Mouse (Mus musculus) stomach, embryonic 15.5 days (tissue): ENCODE measurements around the gene Cept1. TPM values are rescaled to one million over a fixed set of nuclear protein-coding genes. Genes with fewer than 3 reads are reported as not detected.
"Not testable (repeated sequence)": the region's sequence is repeated elsewhere in the genome, so short reads cannot be mapped to it uniquely, and the experiment has no call there.

ENCODE experiments used
- ATAC-seq: fragments of 200-750 bp; cut with Nextera tagmentation; 2 replicates; pipeline ENCODE4 v1.8.0; 2017; ENCODE audit warnings: low read depth, moderate number of reproducible peaks, moderate TSS enrichment; ENCODE audit not compliant: insufficient read depth, low FRiP score
- H3K27ac ChIP-seq: fragments of 300-500 bp; sonication (generic); 2 replicates; pipeline ENCODE4 v1.5.1; 2015; ENCODE audit warnings: mild to moderate bottlenecking, inconsistent platforms
- H3K27me3 ChIP-seq: fragments of 300-500 bp; sonication (generic); replicated peaks from 2 replicates; pipeline ENCODE4 v1.6.1; 2015; ENCODE audit warnings: inconsistent platforms
- H3K36me3 ChIP-seq: fragments of 300-500 bp; sonication (generic); 2 replicates; pipeline ENCODE4 v1.6.1; 2015; ENCODE audit warnings: inconsistent platforms
- H3K4me1 ChIP-seq: fragments of 300-500 bp; sonication (generic); 2 replicates; pipeline ENCODE4 v1.6.1; 2015; ENCODE audit warnings: inconsistent platforms
- H3K4me2 ChIP-seq: fragments of 300-500 bp; sonication (generic); 2 replicates; pipeline ENCODE4 v1.6.1; 2015; ENCODE audit warnings: mild to moderate bottlenecking, inconsistent platforms
- H3K4me3 ChIP-seq: fragments of 300-500 bp; sonication (generic); replicated peaks from 2 replicates; pipeline ENCODE4 v1.5.1; 2015; ENCODE audit warnings: inconsistent platforms
- H3K9ac ChIP-seq: fragments of 300-500 bp; sonication (generic); 2 replicates; pipeline ENCODE4 v1.6.1; 2015; ENCODE audit warnings: inconsistent platforms
- H3K9me3 ChIP-seq: fragments of 300-500 bp; sonication (generic); 2 replicates; pipeline ENCODE4 v1.6.1; 2016; ENCODE audit warnings: inconsistent platforms
- WGBS: fragments of 180-500 bp; shearing (Covaris S2); methylation state at CpG from one replicate; pipeline ENCODE4 v1.1.7; 2015; 5-methylcytosine and 5-hydroxymethylcytosine counted together
- polyA plus RNA-seq: library from polyadenylated mRNA; unstranded; fragments of >200 nt; fragmentation: Nextera tagmentation; extraction: Ambion mirVana; gene quantifications from 2 replicates; pipeline ENCODE4 v1.2.1, GENCODE M21; 2015

Gene Cept1
- 60.8 and 61.4 TPM in 2 replicates for polyA plus RNA-seq

DNA sequence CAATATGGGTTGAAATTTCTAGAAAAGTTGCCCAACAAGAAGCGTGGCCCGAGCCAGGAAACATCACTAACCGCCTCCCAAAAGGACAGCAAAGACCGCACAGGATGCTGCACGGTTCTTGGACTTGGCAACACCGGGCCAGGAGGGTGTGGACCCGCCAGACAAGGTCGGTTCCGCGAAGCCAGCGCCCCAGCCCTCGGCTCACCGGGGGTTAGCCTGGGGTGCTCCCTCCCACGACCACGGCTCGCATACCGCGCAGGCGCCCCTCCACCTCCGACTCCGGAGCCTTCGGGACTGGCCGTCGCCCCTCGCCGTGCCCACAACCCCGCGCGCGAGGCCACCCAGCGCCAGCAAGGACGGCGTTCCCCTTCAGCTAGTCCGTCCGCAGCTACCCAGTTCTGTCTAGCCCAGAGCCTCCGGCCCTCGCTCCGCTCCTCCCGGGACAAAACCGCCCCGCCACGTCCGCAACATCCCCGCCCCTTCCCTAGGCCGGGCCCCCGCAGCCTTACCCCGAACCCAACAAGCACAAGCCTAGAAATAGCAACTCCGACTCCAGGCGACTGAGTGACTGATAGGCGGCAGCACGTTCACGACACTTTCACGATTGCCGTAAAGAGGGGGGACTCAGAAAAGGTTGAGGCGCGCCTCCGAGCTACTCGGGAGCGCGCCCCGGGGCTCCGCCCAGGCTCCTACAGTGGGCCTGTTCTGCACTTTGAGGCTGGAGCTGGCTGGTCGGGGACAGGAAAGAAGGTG lies at the start of gene Cept1, which contains the start of gene Dram2:
TSS of gene Cept1 (minus strand) at position 632 of the 753 bp plus-strand sequence.
TSS of gene Dram2 (plus strand) at position 628 of the 753 bp plus-strand sequence.
- peak within 1 kb of the TSS; percentile 51 for H3K4me2 ChIP-seq
- H3K36me3 ChIP-seq, result 0 out of 2 replicates have a peak, but pooled peaks cover 2% of the 10 kb centered on the region
- H3K27ac ChIP-seq, result peak within 1 kb of the TSS; percentile 99
- no peaks in the 10 kb centered on the region for H3K27me3 ChIP-seq
- peaks cover 7% of the 10 kb centered on the region; the same call in 1 of the 2 replicates for H3K4me1 ChIP-seq
- peak within 1 kb of the TSS; percentile 83 for H3K4me3 ChIP-seq
- peak; percentile 96 for ATAC-seq
- WGBS, result 0% methylated on average over 63 of the region's 63 CpGs
- peak within 1 kb of the TSS; percentile 87 for H3K9ac ChIP-seq
- no peaks in the 10 kb centered on the region for H3K9me3 ChIP-seq

DNA sequence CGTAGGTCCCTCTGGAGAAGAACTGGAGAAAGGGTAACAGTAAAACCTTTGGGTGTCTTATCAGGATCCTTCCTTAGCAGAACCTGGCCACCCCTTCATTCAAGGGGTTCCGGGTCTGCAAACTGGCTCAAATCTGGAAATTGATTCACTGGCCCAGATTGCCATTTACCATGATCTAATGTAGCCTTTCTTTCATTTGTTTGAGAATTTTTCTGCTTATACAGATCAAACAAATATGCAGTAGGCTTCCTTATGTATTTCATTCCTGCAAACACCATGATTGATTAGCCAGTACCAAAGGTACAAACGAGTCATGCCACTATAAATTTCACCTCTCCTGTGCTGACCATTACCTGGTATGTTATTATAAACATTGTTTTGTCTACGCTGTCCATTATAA lies 46.0 kb upstream of the Cept1 start:
- H3K9ac ChIP-seq, H3K27ac ChIP-seq, H3K4me3 ChIP-seq, H3K4me1 ChIP-seq, H3K27me3 ChIP-seq, H3K36me3 ChIP-seq, H3K4me2 ChIP-seq, ATAC-seq, H3K9me3 ChIP-seq: not testable (repeated sequence)
- 71% methylated on average over 4 of the region's 4 CpGs for WGBS

DNA sequence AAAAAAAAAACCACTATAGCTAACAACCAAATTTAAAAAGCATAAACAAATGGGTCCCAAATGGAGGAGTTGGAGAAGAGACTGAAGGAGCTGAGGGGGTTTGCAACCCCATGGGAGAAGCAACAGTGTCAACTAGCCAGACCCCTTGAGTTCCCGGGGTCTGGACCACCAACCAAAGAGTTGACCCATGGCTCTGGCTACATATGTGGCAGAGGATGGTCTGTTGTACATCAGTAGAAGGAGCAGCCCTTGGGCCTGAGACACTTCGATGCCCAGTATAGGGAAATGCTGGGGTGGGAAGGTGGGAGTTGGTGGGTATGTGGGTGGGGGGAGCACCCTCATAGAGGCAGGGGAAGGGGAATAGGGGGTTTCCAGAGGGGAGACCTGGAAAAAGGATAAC lies 31.7 kb upstream of the Cept1 start:
- H3K36me3 ChIP-seq, result no peaks in the 10 kb centered on the region
- H3K27me3 ChIP-seq, result no peaks in the 10 kb centered on the region
- ATAC-seq, result no peak
- H3K27ac ChIP-seq, result no peak overlapping the region
- no peaks in the 10 kb centered on the region for H3K4me1 ChIP-seq
- WGBS, result 88% methylated on average over 2 of the region's 2 CpGs
- no peak overlapping the region for H3K9ac ChIP-seq
- H3K9me3 ChIP-seq, result no peaks in the 10 kb centered on the region
- no peak overlapping the region for H3K4me2 ChIP-seq
- H3K4me3 ChIP-seq, result no peak overlapping the region

DNA sequence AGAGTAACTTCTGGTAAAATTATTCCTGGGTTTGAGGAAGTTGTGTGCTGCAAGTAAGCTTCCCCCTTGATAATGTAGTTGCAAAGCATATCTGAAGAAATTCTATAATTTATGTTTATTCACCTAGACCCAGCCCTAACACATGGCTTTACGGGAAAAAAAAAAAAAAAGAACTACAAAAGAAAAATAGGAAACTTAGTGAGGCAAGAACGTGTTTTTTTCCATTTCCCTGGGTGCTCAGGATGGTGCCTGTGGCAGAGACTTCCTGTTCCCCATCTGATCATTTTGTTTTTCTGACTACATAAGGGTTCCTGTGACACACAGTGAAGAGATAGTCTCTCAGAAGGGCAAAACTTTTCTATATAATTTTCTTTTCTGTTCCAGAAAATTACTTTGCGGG lies 25.6 kb upstream of the Cept1 start:
- Histone ChIP-seq H3K27ac (no peak overlapping the region), H3K4me3 (no peak overlapping the region), H3K9me3 (no peaks in the 10 kb centered on the region), H3K4me1 (no peaks in the 10 kb centered on the region), H3K9ac (no peak overlapping the region), H3K4me2 (no peak overlapping the region), H3K27me3 (no peaks in the 10 kb centered on the region), H3K36me3 (no peaks in the 10 kb centered on the region)
- no peak for ATAC-seq
- WGBS, result 81% methylated on average over 3 of the region's 3 CpGs

DNA sequence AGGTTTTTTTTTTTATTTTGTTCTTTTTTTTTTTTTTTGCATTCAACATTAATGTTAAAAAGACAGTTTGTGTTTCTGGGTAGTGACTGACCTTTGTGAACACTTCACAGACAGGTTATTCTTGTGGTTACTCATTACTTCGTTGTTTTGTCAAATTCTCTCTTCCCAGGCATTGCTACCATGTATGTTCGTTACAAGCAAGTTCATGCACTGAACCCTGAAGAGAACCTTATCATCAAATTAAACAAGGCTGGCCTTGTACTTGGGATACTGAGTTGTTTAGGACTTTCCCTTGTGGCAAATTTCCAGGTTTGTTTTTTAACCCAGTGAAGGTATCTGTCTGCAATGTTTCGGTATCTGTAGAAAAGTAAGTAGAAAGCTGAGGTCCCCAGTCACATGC lies 18.3 kb upstream of the Cept1 start:
- H3K9me3 ChIP-seq, result no peaks in the 10 kb centered on the region
- no peak overlapping the region for H3K4me3 ChIP-seq
- no peaks in the 10 kb centered on the region for H3K4me1 ChIP-seq
- no peaks in the 10 kb centered on the region for H3K27me3 ChIP-seq
- no peak overlapping the region for H3K27ac ChIP-seq
- WGBS, result 89% methylated on average over 3 of the region's 3 CpGs
- no peak overlapping the region for H3K9ac ChIP-seq
- no peak overlapping the region for H3K4me2 ChIP-seq
- ATAC-seq, result no peak
- no peaks in the 10 kb centered on the region for H3K36me3 ChIP-seq

DNA sequence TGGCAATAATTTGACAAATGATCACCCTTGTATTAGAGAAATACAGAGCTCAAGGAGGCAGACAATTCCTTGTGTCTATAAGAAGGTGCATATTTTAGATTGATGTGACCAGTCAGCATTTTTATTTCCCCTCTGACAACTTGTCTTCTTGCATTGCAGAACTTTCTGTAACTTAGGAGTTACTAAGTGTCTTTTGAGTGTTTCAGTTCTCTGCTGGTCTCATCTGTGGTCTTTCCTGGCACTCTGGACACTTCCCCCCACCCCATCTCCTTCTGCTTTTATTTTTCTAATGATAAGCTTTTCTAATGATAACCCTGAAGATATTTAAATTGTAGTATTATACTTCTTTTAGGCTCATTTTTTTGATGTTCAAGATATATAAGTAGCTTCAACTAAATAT lies 10.7 kb upstream of the Cept1 start:
- Histone ChIP-seq H3K9me3 (no peaks in the 10 kb centered on the region), H3K4me1 (no peaks in the 10 kb centered on the region), H3K4me3 (no peak overlapping the region), H3K9ac (no peak overlapping the region), H3K27me3 (no peaks in the 10 kb centered on the region), H3K36me3 (0 out of 2 replicates have a peak, but pooled peaks cover 3% of the 10 kb centered on the region), H3K4me2 (no peak overlapping the region), H3K27ac (no peak overlapping the region)
- no peak for ATAC-seq

DNA sequence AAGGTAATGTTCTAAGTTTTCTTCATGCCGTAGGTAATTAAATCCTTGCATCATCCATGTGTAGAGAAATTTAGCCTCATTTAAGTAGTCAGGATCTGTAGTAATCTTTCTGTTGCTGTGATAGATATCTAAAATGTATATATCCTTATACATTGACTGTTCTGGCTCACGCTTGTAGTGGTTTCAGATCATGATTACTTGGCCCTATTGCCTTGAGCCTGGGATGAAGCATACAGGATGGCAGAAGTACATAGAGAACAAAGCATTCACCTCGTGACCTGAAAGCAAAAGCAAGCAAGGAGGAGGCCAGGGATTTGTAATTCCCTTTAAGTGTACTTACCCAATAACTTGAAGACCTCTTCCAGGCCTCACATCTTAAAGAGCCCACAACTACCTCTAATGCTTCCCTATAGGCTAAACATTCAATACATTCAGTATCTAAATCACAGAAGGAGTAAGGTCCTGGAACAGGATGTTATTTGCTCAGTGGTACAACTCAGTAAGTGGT lies 8.2 kb upstream of the Cept1 start:
- Histone ChIP-seq H3K36me3 (0 out of 2 replicates have a peak, but pooled peaks cover 5% of the 10 kb centered on the region), H3K4me1 (no peaks in the 10 kb centered on the region), H3K9me3 (no peaks in the 10 kb centered on the region), H3K27me3 (no peaks in the 10 kb centered on the region), H3K4me2 (no peak overlapping the region), H3K27ac (no peak overlapping the region), H3K4me3 (no peak overlapping the region), H3K9ac (no peak overlapping the region)
- WGBS, result 90% methylated on average over 3 of the region's 3 CpGs
- ATAC-seq, result no peak

DNA sequence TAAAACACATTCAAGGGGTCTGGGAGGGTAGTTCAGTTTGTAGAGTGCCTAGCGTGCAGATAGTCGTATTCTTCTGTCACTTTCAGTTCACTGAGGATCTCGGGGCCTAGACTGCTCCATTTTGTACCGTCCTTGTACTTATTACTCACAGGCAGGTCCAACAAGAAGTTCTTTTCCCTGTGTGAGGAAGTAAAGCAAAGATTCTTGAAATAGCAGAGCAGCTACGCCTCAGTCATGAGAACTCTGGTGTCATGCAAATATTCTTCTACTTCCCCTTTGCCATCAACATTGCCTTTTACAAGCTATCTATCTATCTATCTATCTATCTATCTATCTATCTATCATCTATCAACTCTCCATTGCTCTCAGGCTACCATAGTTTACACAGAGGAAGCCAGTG lies 5.8 kb upstream of the Cept1 start:
- H3K9ac ChIP-seq, result no peak overlapping the region
- H3K36me3 ChIP-seq, result 0 out of 2 replicates have a peak, but pooled peaks cover 5% of the 10 kb centered on the region
- H3K27me3 ChIP-seq, result no peaks in the 10 kb centered on the region
- WGBS, result 87% methylated on average over 5 of the region's 5 CpGs
- H3K4me2 ChIP-seq, result no peak overlapping the region
- H3K27ac ChIP-seq, result no peak overlapping the region
- no peaks in the 10 kb centered on the region for H3K4me1 ChIP-seq
- no peaks in the 10 kb centered on the region for H3K9me3 ChIP-seq
- H3K4me3 ChIP-seq, result no peak overlapping the region
- no peak for ATAC-seq

DNA sequence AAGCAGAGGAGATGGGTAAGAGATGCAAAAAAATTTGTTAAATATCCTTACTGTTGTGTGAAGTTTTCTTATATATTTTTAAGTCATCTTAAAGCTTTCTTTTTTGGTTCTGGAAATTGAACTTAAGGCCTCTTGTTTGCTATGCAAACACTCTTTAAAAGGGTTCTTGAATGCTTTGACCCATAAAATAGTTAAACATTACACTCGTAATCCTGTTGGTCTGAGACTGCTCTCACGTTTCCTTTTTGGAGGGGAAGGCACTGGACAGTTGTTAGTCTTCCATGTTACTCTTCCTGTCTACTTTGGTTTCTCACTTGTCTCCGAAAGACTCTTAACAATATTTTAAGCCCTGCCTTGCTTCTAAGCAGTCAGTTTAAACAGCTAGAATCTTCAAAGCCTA lies 1.4 kb upstream of the Cept1 start:
- no peak overlapping the region for H3K9ac ChIP-seq

DNA sequence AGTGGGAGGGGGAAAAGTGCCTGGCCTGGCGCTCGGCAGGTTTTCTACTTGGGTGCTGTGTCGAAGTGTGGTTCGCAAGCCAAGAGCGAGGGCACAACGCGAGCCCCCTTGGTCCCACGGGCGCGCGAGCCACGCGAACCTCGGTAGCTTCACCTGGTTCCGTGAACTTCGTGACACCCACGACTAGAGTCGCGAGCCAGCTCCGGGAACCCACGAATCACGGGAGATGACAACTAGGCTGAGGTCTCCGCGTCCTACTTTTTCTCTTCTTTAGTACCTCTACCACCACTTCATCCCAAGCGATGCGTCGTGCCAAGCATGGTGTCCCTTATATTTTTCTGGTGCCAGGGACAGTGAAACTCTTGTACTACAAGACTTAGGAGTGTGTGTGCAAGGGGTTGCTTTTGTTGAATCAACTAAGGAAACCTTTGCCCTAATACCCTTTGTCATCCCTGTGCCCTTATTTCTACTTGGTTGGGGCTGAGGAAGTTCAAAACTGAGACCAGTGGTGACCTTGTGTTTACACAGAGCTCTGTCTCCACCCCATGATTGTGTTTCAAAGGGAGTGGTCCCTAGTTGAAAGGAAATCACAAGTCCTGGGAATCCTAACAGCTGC lies 430 bp upstream of the Cept1 start:
- Histone ChIP-seq H3K4me1 (peaks cover 7% of the 10 kb centered on the region; the same call in 1 of the 2 replicates), H3K9ac (peak overlapping the region; percentile 56), H3K9me3 (no peaks in the 10 kb centered on the region), H3K4me3 (peak overlapping the region; percentile 83), H3K4me2 (peak overlapping the region; percentile 49), H3K27ac (peak overlapping the region; percentile 99), H3K27me3 (no peaks in the 10 kb centered on the region), H3K36me3 (0 out of 2 replicates have a peak, but pooled peaks cover 2% of the 10 kb centered on the region)
- peak; percentile 23; the same call in 1 of the 2 replicates for ATAC-seq
- under 1% methylated on average over 27 of the region's 27 CpGs for WGBS

More for the DNA sequence above, 1.4 kb upstream of the Cept1 start:
- Histone ChIP-seq H3K4me2 (peak overlapping the region; percentile 49), H3K27ac (no peak overlapping the region), H3K27me3 (no peaks in the 10 kb centered on the region), H3K36me3 (0 out of 2 replicates have a peak, but pooled peaks cover 2% of the 10 kb centered on the region), H3K4me1 (peaks cover 7% of the 10 kb centered on the region; the same call in 1 of the 2 replicates), H3K4me3 (peak overlapping the region; percentile 23; the same call in 1 of the 2 replicates), H3K9me3 (no peaks in the 10 kb centered on the region)
- no peak for ATAC-seq
- whole genome bisulfite sequencing, result 12% methylated on average over 3 of the region's 3 CpGs

DNA sequence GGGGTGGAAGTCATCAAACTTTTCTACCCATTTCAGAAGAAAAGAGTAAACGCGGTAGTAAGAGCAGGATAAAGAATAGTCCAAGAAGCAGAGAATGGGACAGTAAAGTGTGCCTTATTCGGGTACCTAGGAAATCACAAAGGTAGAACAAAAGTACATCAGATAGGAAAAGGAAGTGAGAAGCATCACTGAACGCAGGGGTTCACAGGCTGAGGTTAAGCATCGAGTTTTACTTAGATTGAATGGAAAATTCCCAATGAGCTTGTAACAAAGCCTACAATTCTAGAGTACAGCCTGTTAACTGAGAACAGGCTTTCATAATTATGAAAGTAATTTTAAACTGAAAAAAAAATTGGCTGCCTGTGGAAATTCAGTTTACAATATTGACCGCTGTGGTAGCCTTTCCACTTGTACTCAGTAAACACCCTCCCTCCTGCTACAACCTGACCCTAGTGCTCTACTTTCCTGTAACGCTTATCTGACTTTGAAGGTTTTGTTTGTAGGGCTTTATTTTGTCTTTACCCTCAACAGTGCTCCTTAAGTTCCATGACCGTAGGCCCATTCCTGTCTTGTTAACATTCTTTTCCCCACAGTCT lies 2.8 kb downstream of the Cept1 start:
- Histone ChIP-seq H3K9me3 (no peaks in the 10 kb centered on the region), H3K36me3 (no peaks in the 10 kb centered on the region), H3K27me3 (no peaks in the 10 kb centered on the region), H3K4me1 (peaks cover 7% of the 10 kb centered on the region; the same call in 1 of the 2 replicates), H3K27ac (no peak overlapping the region), H3K4me3 (no peak overlapping the region), H3K4me2 (0 out of 2 replicates have a peak overlapping the region, but pooled peaks have one; percentile 1), H3K9ac (no peak overlapping the region)
- WGBS, result 71% methylated on average over 8 of the region's 8 CpGs
- ATAC-seq, result no peak
